Mouse (Mus musculus) hindbrain, embryonic 11.5 days (tissue): ENCODE data around the gene Twist2. TPM values are rescaled to one million over a fixed set of nuclear protein-coding genes. Genes with fewer than 3 reads are reported as not detected.

ENCODE experiments used
- ATAC-seq: fragments of 200-750 bp; cut with Nextera tagmentation; 2 replicates; pipeline ENCODE4 v1.8.0; 2017; ENCODE audit warnings: mild to moderate bottlenecking, moderate TSS enrichment, moderate library complexity; ENCODE audit not compliant: low FRiP score
- DNase-seq: peaks from one replicate; pipeline ENCODE4 v3.0.0-alpha.2; 2015; ENCODE audit warnings: low spot score
- H3K27ac ChIP-seq: fragments of 300-500 bp; sonication (generic); 2 replicates; pipeline ENCODE4 v1.5.1; 2014; ENCODE audit warnings: mild to moderate bottlenecking, low read depth, low read length
- H3K27me3 ChIP-seq: fragments of 300-500 bp; sonication (generic); 2 replicates; pipeline ENCODE4 v1.6.1; 2014; ENCODE audit warnings: mild to moderate bottlenecking, low read length, moderate library complexity, mixed read lengths; ENCODE audit not compliant: control insufficient read depth, insufficient read depth
- H3K36me3 ChIP-seq: fragments of 300-500 bp; sonication (generic); 2 replicates; pipeline ENCODE4 v1.6.1; 2014; ENCODE audit warnings: mild to moderate bottlenecking, low read length, moderate library complexity, mixed read lengths; ENCODE audit not compliant: control insufficient read depth, insufficient read depth
- H3K4me1 ChIP-seq: fragments of 300-500 bp; sonication (generic); replicated peaks from 2 replicates; pipeline ENCODE4 v1.6.1; 2014; ENCODE audit warnings: low read length, mixed read lengths; ENCODE audit not compliant: control insufficient read depth, insufficient read depth
- H3K4me2 ChIP-seq: fragments of 300-500 bp; sonication (generic); replicated peaks from 2 replicates; pipeline ENCODE4 v1.6.1; 2014; ENCODE audit warnings: mild to moderate bottlenecking, low read depth, low read length
- H3K4me3 ChIP-seq: fragments of 300-500 bp; sonication (generic); 2 replicates; pipeline ENCODE4 v1.5.1; 2014; ENCODE audit warnings: low read depth, low read length
- H3K9ac ChIP-seq: fragments of 300-500 bp; sonication (generic); 2 replicates; pipeline ENCODE4 v1.6.1; 2014; ENCODE audit warnings: low read depth, low read length
- H3K9me3 ChIP-seq: fragments of 300-500 bp; sonication (generic); 2 replicates; pipeline ENCODE4 v1.6.1; 2016; ENCODE audit warnings: low read length; ENCODE audit not compliant: control insufficient read depth
- WGBS: fragments of 180-500 bp; shearing (Covaris S2); extraction: QIAGEN DNeasy Blood & Tissue Kit; methylation state at CpG from one replicate; pipeline ENCODE4 v1.1.7; 2014; 5-methylcytosine and 5-hydroxymethylcytosine counted together
- polyA plus RNA-seq: library from polyadenylated mRNA; unstranded; fragments of >200 nt; fragmentation: Nextera tagmentation; extraction: Ambion mirVana; gene quantifications from 2 replicates; pipeline ENCODE4 v1.2.1, GENCODE M21; 2014

Twist2 gene
- polyA plus RNA-seq, 1 experiment from 2014 or later: 23.2 TPM

GRCm38 (mm10) chr1:91801844-91802366, 644 bp downstream of the Twist2 start:
- Histone ChIP-seq H3K27ac (peak overlapping the region; percentile 33; the same call in 1 of the 2 replicates), H3K4me3 (peak overlapping the region; percentile 46), H3K4me2 (peak overlapping the region; percentile 79), H3K27me3 (peaks cover 42% of the 10 kb centered on the region), H3K36me3 (no peaks in the 10 kb centered on the region), H3K4me1 (peaks cover 4% of the 10 kb centered on the region; the same call in 1 of the 2 replicates), H3K9ac (peak overlapping the region; percentile 42), H3K9me3 (no peaks in the 10 kb centered on the region)
- ATAC-seq: no peak
- WGBS: 3% methylated on average over 39 of the region's 45 CpGs
- DNase-seq: no peak

- peaks cover 42% of the 10 kb centered on the region for H3K27me3 ChIP-seq
- H3K4me2 ChIP-seq: peak overlapping the region; percentile 79
- H3K27ac ChIP-seq: no peak overlapping the region
- WGBS: 5% methylated on average over 30 of the region's 30 CpGs
- peaks cover 4% of the 10 kb centered on the region; the same call in 1 of the 2 replicates for H3K4me1 ChIP-seq
- no peaks in the 10 kb centered on the region for H3K36me3 ChIP-seq
- H3K9ac ChIP-seq: 0 out of 2 replicates have a peak overlapping the region, but pooled peaks have one; percentile 8
- ATAC-seq (no peak), DNase-seq (peak; percentile 46)
- peak overlapping the region; percentile 46 for H3K4me3 ChIP-seq
- no peaks in the 10 kb centered on the region for H3K9me3 ChIP-seq
These were observed 1.3 kb downstream of the Twist2 start for GRCm38 (mm10) chr1:91802406-91803121.

GRCm38 (mm10) chr1:91803416-91803815, 2.2 kb downstream of the Twist2 start:
- Histone ChIP-seq H3K4me3 (no peak overlapping the region), H3K27ac (no peak overlapping the region), H3K9me3 (no peaks in the 10 kb centered on the region), H3K9ac (no peak overlapping the region), H3K36me3 (no peaks in the 10 kb centered on the region), H3K4me1 (peaks cover 4% of the 10 kb centered on the region; the same call in 1 of the 2 replicates), H3K27me3 (peaks cover 42% of the 10 kb centered on the region), H3K4me2 (no peak overlapping the region)
- DNase-seq (no peak), ATAC-seq (no peak)
- WGBS: 79% methylated on average over 6 of the region's 6 CpGs

GRCm38 (mm10) chr1:91816067-91816466, 14.8 kb downstream of the Twist2 start:
- DNase-seq (no peak), ATAC-seq (no peak)
- Histone ChIP-seq H3K4me2 (no peak overlapping the region), H3K27ac (no peak overlapping the region), H3K9me3 (no peaks in the 10 kb centered on the region), H3K4me1 (no peaks in the 10 kb centered on the region), H3K36me3 (no peaks in the 10 kb centered on the region), H3K4me3 (no peak overlapping the region), H3K27me3 (no peaks in the 10 kb centered on the region), H3K9ac (no peak overlapping the region)
- 83% methylated on average over 3 of the region's 3 CpGs for WGBS

- no peak overlapping the region for H3K9ac ChIP-seq
- H3K27ac ChIP-seq: no peak overlapping the region
- H3K4me1 ChIP-seq: no peaks in the 10 kb centered on the region
- no peak for ATAC-seq
- H3K9me3 ChIP-seq: no peaks in the 10 kb centered on the region
- DNase-seq: no peak
- WGBS: 40% methylated on average over 6 of the region's 6 CpGs
- no peaks in the 10 kb centered on the region for H3K36me3 ChIP-seq
- H3K4me2 ChIP-seq: no peak overlapping the region
- no peaks in the 10 kb centered on the region for H3K27me3 ChIP-seq
- H3K4me3 ChIP-seq: no peak overlapping the region
These were observed 15.3 kb downstream of the Twist2 start for GRCm38 (mm10) chr1:91816571-91816970.

- ATAC-seq: no peak
These were observed 18.0 kb downstream of the Twist2 start for GRCm38 (mm10) chr1:91819237-91819636.

GRCm38 (mm10) chr1:91820531-91820930, 19.3 kb downstream of the Twist2 start:
- ATAC-seq (no peak), DNase-seq (no peak)
- Histone ChIP-seq H3K9ac (no peak overlapping the region), H3K9me3 (no peaks in the 10 kb centered on the region), H3K27me3 (no peaks in the 10 kb centered on the region), H3K4me3 (no peak overlapping the region), H3K27ac (no peak overlapping the region), H3K4me1 (no peaks in the 10 kb centered on the region), H3K36me3 (no peaks in the 10 kb centered on the region), H3K4me2 (no peak overlapping the region)
- 83% methylated on average over 10 of the region's 10 CpGs for WGBS

More at GRCm38 (mm10) chr1:91819237-91819636, 18.0 kb downstream of the Twist2 start:
- no peaks in the 10 kb centered on the region for H3K36me3 ChIP-seq
- peak; percentile 32 for DNase-seq
- H3K27ac ChIP-seq: no peak overlapping the region
- 58% methylated on average over 9 of the region's 9 CpGs for WGBS
- no peak overlapping the region for H3K4me3 ChIP-seq
- no peak overlapping the region for H3K9ac ChIP-seq
- H3K4me2 ChIP-seq: no peak overlapping the region
- H3K9me3 ChIP-seq: no peaks in the 10 kb centered on the region
- no peaks in the 10 kb centered on the region for H3K4me1 ChIP-seq
- no peaks in the 10 kb centered on the region for H3K27me3 ChIP-seq

- no peak for ATAC-seq
These were observed 21.1 kb downstream of the Twist2 start for GRCm38 (mm10) chr1:91822316-91822824.

GRCm38 (mm10) chr1:91823530-91823929, 22.3 kb downstream of the Twist2 start:
- Histone ChIP-seq H3K4me1 (no peaks in the 10 kb centered on the region), H3K27ac (no peak overlapping the region), H3K4me3 (no peak overlapping the region), H3K27me3 (no peaks in the 10 kb centered on the region), H3K9me3 (no peaks in the 10 kb centered on the region), H3K9ac (no peak overlapping the region), H3K4me2 (no peak overlapping the region), H3K36me3 (no peaks in the 10 kb centered on the region)
- DNase-seq (no peak), ATAC-seq (no peak)
- WGBS: 64% methylated on average over 3 of the region's 3 CpGs

More at GRCm38 (mm10) chr1:91822316-91822824, 21.1 kb downstream of the Twist2 start:
- no peaks in the 10 kb centered on the region for H3K9me3 ChIP-seq
- H3K36me3 ChIP-seq: no peaks in the 10 kb centered on the region
- no peak overlapping the region for H3K4me3 ChIP-seq
- H3K4me1 ChIP-seq: no peaks in the 10 kb centered on the region
- H3K9ac ChIP-seq: no peak overlapping the region
- no peak overlapping the region for H3K4me2 ChIP-seq
- WGBS: 87% methylated on average over 4 of the region's 4 CpGs
- no peak for DNase-seq
- H3K27ac ChIP-seq: no peak overlapping the region
- no peaks in the 10 kb centered on the region for H3K27me3 ChIP-seq
